Mouse (Mus musculus): ENCODE measurements at regions not wholly inside any gene's neighbourhood (a gene's known extent, or its start where the extent isn't known, plus 50 kb on each side); places are given as distances from the start of the nearest gene placed in this dataset.

GRCm38 (mm10) chr10:91426584-91426983 is 245.5 kb upstream of the Tmpo start:
- TF ChIP-seq TAL1 (IDR thresholded peaks at IDR 0.05; ENCODE audit: low read length) (no peak), GATA1 (IDR thresholded peaks at IDR 0.05; ENCODE audit: low read length) (no peak)
